Mouse (Mus musculus): Measurements from ENCODE around the gene Tnni3. TPM values are rescaled to one million over a fixed set of nuclear protein-coding genes. Genes with fewer than 3 reads are reported as not detected.

Tnni3 gene
- polyA plus RNA-seq, 1 experiment: 10.0 TPM

DNA sequence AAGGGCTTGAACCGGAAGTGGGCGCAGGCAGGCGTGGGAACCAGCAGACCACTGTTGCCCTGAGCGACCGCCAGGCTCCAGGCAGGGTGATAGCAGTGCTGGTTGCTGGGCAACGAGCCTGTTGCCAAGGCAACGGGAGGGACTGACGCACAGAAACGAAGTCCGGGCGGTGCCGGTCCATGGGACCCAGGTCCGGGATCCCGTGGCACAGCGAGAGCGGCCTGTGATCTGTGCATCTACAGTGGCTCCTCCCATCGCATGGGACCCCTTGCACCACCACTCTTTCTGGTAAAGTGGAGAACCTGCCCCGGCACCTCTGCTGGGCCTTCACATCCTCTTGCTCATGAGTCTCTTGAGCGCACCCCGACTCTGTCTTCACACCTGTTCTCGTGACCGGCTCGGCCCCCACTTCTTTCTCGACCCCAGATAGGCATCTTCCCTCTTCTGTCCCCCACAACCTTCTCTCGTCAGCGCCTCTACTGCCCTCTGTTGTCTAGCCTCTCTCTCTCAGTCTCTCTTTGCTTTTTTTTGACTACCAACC, 22.6 kb upstream of the Tnni3 start:
- no peaks in the 10 kb centered on the region for H3K9me3 ChIP-seq (replicated peaks; ENCODE audit: control insufficient read depth, insufficient read depth, low read length, poor library complexity, severe bottlenecking)
- no peaks in the 10 kb centered on the region for H3K4me1 ChIP-seq (ENCODE audit: control insufficient read depth, insufficient read depth, low read length)
- H3K4me3 ChIP-seq (ENCODE audit: low read depth, low read length): peak overlapping the region; percentile 34
- no peaks in the 10 kb centered on the region for H3K27me3 ChIP-seq (ENCODE audit: control insufficient read depth, insufficient read depth, low read length, poor library complexity, severe bottlenecking)
- no peak overlapping the region for H3K27ac ChIP-seq (ENCODE audit: insufficient read depth, low read length)
- no peak for TF ChIP-seq CTCF (IDR thresholded peaks at IDR 0.05; ENCODE audit: low read depth, low read length)
- no peak for TF ChIP-seq EP300 (IDR thresholded peaks at IDR 0.05; ENCODE audit: insufficient read depth, low read depth, low read length)
- no peak for TF ChIP-seq POLR2A (IDR thresholded peaks at IDR 0.05; ENCODE audit: insufficient read depth, low read length)
- H3K36me3 ChIP-seq (ENCODE audit: control insufficient read depth, insufficient read depth, low read length, poor library complexity, severe bottlenecking): no peaks in the 10 kb centered on the region
- no peak overlapping the region for H3K9ac ChIP-seq (ENCODE audit: low read depth, poor library complexity, severe bottlenecking)

DNA sequence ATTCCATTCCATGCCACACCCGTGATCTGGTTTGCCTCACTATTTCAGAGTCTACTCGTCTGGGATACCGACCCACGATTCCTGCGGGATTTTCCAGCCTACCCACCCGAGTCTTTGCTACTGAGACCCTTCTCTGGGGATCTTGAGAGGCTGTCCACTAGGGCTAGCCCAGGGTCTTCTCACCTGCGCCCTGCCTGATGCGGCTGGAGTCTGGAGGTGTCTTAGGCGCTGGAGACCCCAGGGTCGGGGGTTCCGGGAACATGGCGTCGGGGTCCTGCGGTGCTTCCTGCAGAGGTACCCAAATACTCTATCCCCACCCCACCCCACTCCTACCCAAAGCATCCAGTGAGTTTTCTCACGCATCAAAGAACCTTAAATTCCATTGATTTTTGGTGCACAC, 22.0 kb upstream of the Tnni3 start:
- no peaks in the 10 kb centered on the region for H3K9me3 ChIP-seq (replicated peaks; ENCODE audit: control insufficient read depth, insufficient read depth, low read length, poor library complexity, severe bottlenecking)
- no peaks in the 10 kb centered on the region for H3K36me3 ChIP-seq (ENCODE audit: control insufficient read depth, insufficient read depth, low read length, poor library complexity, severe bottlenecking)
- no peak overlapping the region for H3K9ac ChIP-seq (ENCODE audit: low read depth, poor library complexity, severe bottlenecking)
- TF ChIP-seq POLR2A (IDR thresholded peaks at IDR 0.05; ENCODE audit: insufficient read depth, low read length) (no peak), CTCF (IDR thresholded peaks at IDR 0.05; ENCODE audit: low read depth, low read length) (no peak), EP300 (IDR thresholded peaks at IDR 0.05; ENCODE audit: insufficient read depth, low read depth, low read length) (no peak)
- no peaks in the 10 kb centered on the region for H3K27me3 ChIP-seq (ENCODE audit: control insufficient read depth, insufficient read depth, low read length, poor library complexity, severe bottlenecking)
- no peaks in the 10 kb centered on the region for H3K4me1 ChIP-seq (ENCODE audit: control insufficient read depth, insufficient read depth, low read length)
- H3K27ac ChIP-seq (ENCODE audit: insufficient read depth, low read length): no peak overlapping the region
- H3K4me3 ChIP-seq (ENCODE audit: low read depth, low read length): no peak overlapping the region; the same call in 1 of the 2 replicates

DNA sequence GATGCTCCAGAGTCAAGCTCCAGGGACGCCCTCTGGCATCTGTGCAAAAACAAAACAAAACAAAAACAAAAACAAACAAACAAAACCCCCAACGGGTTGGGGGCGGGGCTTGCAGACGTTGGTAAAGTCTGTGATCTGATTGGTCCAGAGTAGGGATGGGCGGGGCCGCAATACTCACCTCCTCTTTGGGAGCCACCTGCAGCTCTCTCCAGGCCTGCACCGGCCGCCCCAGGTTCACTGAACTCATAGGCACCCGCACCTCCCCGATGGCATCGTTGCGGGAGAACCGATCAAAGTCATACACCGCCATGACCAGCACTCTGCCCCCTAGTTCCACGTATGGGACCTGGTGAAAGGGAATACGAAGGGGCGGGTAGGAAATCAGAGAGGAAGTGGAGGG, 18.0 kb upstream of the Tnni3 start:
- no peaks in the 10 kb centered on the region for H3K9me3 ChIP-seq (replicated peaks; ENCODE audit: control insufficient read depth, insufficient read depth, low read length, poor library complexity, severe bottlenecking)
- no peaks in the 10 kb centered on the region for H3K27me3 ChIP-seq (ENCODE audit: control insufficient read depth, insufficient read depth, low read length, poor library complexity, severe bottlenecking)
- TF ChIP-seq EP300 (IDR thresholded peaks at IDR 0.05; ENCODE audit: insufficient read depth, low read depth, low read length) (no peak), CTCF (IDR thresholded peaks at IDR 0.05; ENCODE audit: low read depth, low read length) (no peak), POLR2A (IDR thresholded peaks at IDR 0.05; ENCODE audit: insufficient read depth, low read length) (peak; percentile 62)
- H3K27ac ChIP-seq (ENCODE audit: insufficient read depth, low read length): no peak overlapping the region
- peak overlapping the region; percentile 36; the same call in 1 of the 2 replicates for H3K9ac ChIP-seq (ENCODE audit: low read depth, poor library complexity, severe bottlenecking)
- no peaks in the 10 kb centered on the region for H3K36me3 ChIP-seq (ENCODE audit: control insufficient read depth, insufficient read depth, low read length, poor library complexity, severe bottlenecking)
- peak overlapping the region; percentile 75 for H3K4me3 ChIP-seq (ENCODE audit: low read depth, low read length)
- H3K4me1 ChIP-seq (ENCODE audit: control insufficient read depth, insufficient read depth, low read length): no peaks in the 10 kb centered on the region

DNA sequence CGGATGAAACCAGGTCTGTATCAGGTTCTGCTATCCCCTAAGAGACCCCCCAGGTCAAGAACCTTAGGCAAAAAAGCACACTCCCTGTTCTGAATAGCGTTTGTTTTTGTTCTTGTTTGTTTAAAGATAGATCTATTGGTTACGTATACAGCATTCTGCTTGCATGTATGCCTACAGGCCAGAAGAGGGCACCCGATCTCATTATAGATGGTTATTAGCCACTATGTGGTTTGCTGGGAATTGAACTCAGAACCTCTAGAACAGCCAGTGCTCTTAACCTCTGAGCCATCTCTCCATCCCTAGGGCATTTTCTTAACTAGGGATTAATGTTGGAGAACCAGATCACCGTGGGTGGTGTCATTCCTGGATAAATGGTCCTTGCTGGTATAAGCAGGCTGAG, 17.3 kb upstream of the Tnni3 start:
- H3K4me3 ChIP-seq (ENCODE audit: low read depth, low read length): no peak overlapping the region
- H3K27me3 ChIP-seq (ENCODE audit: control insufficient read depth, insufficient read depth, low read length, poor library complexity, severe bottlenecking): no peaks in the 10 kb centered on the region
- TF ChIP-seq EP300 (IDR thresholded peaks at IDR 0.05; ENCODE audit: insufficient read depth, low read depth, low read length): no peak
- no peak for TF ChIP-seq CTCF (IDR thresholded peaks at IDR 0.05; ENCODE audit: low read depth, low read length)
- TF ChIP-seq POLR2A (IDR thresholded peaks at IDR 0.05; ENCODE audit: insufficient read depth, low read length): no peak
- no peaks in the 10 kb centered on the region for H3K36me3 ChIP-seq (ENCODE audit: control insufficient read depth, insufficient read depth, low read length, poor library complexity, severe bottlenecking)
- no peaks in the 10 kb centered on the region for H3K9me3 ChIP-seq (replicated peaks; ENCODE audit: control insufficient read depth, insufficient read depth, low read length, poor library complexity, severe bottlenecking)
- H3K4me1 ChIP-seq (ENCODE audit: control insufficient read depth, insufficient read depth, low read length): peaks cover 2% of the 10 kb centered on the region
- no peak overlapping the region for H3K27ac ChIP-seq (ENCODE audit: insufficient read depth, low read length)
- H3K9ac ChIP-seq (ENCODE audit: low read depth, poor library complexity, severe bottlenecking): no peak overlapping the region

DNA sequence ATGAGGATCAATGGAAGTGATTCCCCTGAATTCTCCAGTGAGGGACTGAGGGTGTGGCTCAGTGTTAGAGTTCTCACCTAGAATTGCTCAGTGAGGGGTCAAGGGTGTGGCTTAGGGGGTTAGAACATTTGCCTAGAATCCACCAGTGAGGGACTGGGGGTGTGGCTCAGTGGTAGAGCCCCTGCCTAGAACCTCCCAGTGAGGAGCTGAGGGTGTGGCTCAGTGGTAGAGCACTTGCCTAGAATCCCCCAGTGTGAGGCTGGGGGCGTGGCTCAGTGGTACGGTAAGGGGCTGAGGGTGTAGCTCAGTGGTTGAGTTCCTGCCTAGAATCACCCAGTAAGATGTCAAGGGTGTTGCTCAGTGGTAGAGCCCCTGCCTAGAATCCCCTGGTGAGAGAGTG, 15.0 kb upstream of the Tnni3 start:
- Histone ChIP-seq H3K27ac (ENCODE audit: insufficient read depth, low read length) (no peak overlapping the region), H3K9ac (ENCODE audit: low read depth, poor library complexity, severe bottlenecking) (no peak overlapping the region), H3K9me3 (replicated peaks; ENCODE audit: control insufficient read depth, insufficient read depth, low read length, poor library complexity, severe bottlenecking) (no peaks in the 10 kb centered on the region), H3K27me3 (ENCODE audit: control insufficient read depth, insufficient read depth, low read length, poor library complexity, severe bottlenecking) (no peaks in the 10 kb centered on the region), H3K4me1 (ENCODE audit: control insufficient read depth, insufficient read depth, low read length) (peaks cover 4% of the 10 kb centered on the region), H3K4me3 (ENCODE audit: low read depth, low read length) (no peak overlapping the region), H3K36me3 (ENCODE audit: control insufficient read depth, insufficient read depth, low read length, poor library complexity, severe bottlenecking) (no peaks in the 10 kb centered on the region)
- TF ChIP-seq CTCF (IDR thresholded peaks at IDR 0.05; ENCODE audit: low read depth, low read length): no peak
- TF ChIP-seq POLR2A (IDR thresholded peaks at IDR 0.05; ENCODE audit: insufficient read depth, low read length): no peak
- TF ChIP-seq EP300 (IDR thresholded peaks at IDR 0.05; ENCODE audit: insufficient read depth, low read depth, low read length): no peak

DNA sequence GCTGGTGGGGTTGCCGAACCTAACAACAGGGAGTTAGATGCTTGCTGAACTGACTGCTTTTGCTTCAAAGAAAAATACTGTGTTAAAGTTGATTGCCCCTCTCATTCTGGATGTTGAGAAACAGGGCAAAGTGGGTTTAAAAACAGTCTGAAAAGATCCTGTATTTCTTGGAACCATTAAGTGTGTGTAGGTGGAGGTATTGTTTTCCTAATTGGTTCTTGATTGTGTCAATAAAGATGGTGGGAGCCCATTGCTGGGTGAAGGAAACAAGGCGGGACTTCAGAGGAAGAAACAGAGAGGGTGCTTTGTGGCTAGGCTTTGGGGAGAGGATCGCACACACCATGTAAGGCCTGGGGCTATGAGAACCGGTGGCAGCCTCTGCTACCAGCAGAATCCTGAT, 13.2 kb upstream of the Tnni3 start:
- H3K9ac ChIP-seq (ENCODE audit: low read depth, poor library complexity, severe bottlenecking): peak overlapping the region; percentile 43; the same call in 1 of the 2 replicates
- no peaks in the 10 kb centered on the region for H3K36me3 ChIP-seq (ENCODE audit: control insufficient read depth, insufficient read depth, low read length, poor library complexity, severe bottlenecking)
- H3K4me1 ChIP-seq (ENCODE audit: control insufficient read depth, insufficient read depth, low read length): peaks cover 4% of the 10 kb centered on the region
- no peak for TF ChIP-seq EP300 (IDR thresholded peaks at IDR 0.05; ENCODE audit: insufficient read depth, low read depth, low read length)
- no peak for TF ChIP-seq POLR2A (IDR thresholded peaks at IDR 0.05; ENCODE audit: insufficient read depth, low read length)
- no peak for TF ChIP-seq CTCF (IDR thresholded peaks at IDR 0.05; ENCODE audit: low read depth, low read length)
- 0 out of 2 replicates have a peak overlapping the region, but pooled peaks have one; percentile 2 for H3K27ac ChIP-seq (ENCODE audit: insufficient read depth, low read length)
- H3K27me3 ChIP-seq (ENCODE audit: control insufficient read depth, insufficient read depth, low read length, poor library complexity, severe bottlenecking): no peaks in the 10 kb centered on the region
- H3K9me3 ChIP-seq (replicated peaks; ENCODE audit: control insufficient read depth, insufficient read depth, low read length, poor library complexity, severe bottlenecking): no peaks in the 10 kb centered on the region
- H3K4me3 ChIP-seq (ENCODE audit: low read depth, low read length): no peak overlapping the region; the same call in 1 of the 2 replicates

Measured in ES-Bruce4 (cell line).